Mouse (Mus musculus) cerebral cortex, adult 2 months (tissue): ENCODE data around the gene Trpm8.

ENCODE experiments used
- WGBS: fragments of 180-500 bp; shearing (Covaris S2); methylation state at CpG from one replicate; pipeline ENCODE4 v1.1.7; 2018; 5-methylcytosine and 5-hydroxymethylcytosine counted together

Gene Trpm8

GRCm38 (mm10) chr1:88284946-88285320 lies 7.5 kb downstream of the Trpm8 start:
- 64% methylated on average over 7 of the region's 7 CpGs for whole genome bisulfite sequencing

- 66% methylated on average over 5 of the region's 5 CpGs for WGBS
These were observed 8.2 kb downstream of the Trpm8 start for GRCm38 (mm10) chr1:88285652-88286051.

- WGBS, result 83% methylated on average over 15 of the region's 15 CpGs
These were observed 8.8 kb downstream of the Trpm8 start for GRCm38 (mm10) chr1:88286136-88286845.

DNA sequence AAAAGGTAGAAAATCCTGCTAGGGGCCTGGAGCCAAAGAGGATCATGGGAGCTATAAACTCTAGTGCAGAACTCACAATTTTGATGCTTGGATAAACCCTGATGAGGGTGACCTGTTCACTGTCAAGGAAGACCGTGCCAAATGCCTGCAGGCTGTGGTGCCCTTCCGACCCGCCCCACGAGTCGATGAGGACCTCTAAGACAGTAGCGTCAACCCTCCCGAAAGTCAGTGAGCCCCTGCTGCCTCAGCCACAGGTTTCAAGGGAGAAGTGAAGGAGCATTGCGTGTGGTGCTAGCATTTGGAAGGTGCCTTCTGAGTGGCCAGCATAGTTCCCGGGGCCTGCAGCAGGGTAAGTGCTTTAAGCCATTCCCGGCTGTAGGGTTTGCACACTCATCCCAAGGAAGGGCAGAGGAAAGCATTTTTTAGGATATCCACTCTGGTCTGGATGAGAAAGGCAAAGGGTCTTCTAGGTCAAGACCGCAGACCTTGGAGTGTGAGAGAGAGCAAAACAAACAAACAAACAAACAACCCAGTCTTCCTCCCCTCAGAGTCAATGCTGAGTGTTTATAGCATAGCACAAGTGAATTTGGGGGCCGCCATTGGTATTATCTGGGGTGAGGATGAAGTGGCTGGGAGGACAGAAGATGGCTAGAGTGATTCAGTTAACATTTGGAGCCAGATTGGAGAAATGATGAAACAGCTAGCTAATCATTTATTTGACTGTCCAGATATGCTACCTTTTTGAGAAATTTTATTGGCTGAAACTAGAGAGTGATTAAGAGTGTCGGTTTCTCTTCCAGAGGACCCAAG lies 9.6 kb downstream of the Trpm8 start:
- WGBS, result 74% methylated on average over 13 of the region's 13 CpGs

GRCm38 (mm10) chr1:88287697-88287980 lies 10.2 kb downstream of the Trpm8 start:
- WGBS, result 35% methylated on average over 5 of the region's 5 CpGs

- 42% methylated on average over 3 of the region's 3 CpGs for WGBS
These were observed 10.8 kb downstream of the Trpm8 start for GRCm38 (mm10) chr1:88288056-88288788.

GRCm38 (mm10) chr1:88288789-88289127 lies 11.3 kb downstream of the Trpm8 start:
- WGBS, result 67% methylated on average over 3 of the region's 3 CpGs

DNA sequence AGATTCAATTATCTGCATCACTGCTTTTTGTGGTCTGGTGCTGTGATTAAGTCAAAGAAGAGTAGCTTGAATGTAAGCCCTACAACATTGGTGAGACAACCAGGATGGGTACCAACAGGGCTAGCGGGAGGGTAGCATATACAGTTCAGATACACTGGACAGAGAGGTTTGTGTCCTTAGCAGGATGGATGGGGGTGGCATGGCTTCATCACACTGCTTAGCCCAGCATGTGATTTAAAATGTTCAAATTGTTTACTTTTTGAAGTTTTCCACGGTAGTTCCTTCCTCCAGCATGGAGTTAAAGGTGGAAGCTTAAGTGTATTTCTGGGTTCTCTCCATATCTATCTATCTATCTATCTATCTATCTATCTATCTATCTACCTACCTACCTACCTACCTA lies 11.7 kb downstream of the Trpm8 start:
- WGBS, result 50% methylated on average over 2 of the region's 2 CpGs

DNA sequence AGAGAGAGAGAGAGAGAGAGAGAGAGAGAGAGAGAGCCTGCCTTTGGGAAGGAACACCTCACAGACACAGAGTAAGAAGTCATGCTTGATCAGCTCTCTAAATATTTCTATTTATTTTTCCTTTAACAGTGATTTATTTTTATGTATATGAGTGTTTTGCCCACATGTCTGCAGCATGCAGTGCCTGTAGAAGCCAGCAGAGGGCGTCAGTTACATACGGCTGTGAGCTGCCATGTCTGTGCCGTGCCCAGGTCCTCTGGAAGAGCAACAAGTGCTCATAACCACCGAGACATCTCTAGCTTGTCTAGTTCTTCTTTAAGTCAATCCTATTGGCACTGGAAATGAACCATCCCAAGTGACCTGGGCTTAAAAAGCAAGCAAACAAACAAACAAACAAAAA lies 12.5 kb downstream of the Trpm8 start:
- WGBS, result 38% methylated on average over 4 of the region's 4 CpGs

GRCm38 (mm10) chr1:88290511-88290910 lies 13.1 kb downstream of the Trpm8 start:
- 68% methylated on average over 1 of the region's 1 CpGs for WGBS

DNA sequence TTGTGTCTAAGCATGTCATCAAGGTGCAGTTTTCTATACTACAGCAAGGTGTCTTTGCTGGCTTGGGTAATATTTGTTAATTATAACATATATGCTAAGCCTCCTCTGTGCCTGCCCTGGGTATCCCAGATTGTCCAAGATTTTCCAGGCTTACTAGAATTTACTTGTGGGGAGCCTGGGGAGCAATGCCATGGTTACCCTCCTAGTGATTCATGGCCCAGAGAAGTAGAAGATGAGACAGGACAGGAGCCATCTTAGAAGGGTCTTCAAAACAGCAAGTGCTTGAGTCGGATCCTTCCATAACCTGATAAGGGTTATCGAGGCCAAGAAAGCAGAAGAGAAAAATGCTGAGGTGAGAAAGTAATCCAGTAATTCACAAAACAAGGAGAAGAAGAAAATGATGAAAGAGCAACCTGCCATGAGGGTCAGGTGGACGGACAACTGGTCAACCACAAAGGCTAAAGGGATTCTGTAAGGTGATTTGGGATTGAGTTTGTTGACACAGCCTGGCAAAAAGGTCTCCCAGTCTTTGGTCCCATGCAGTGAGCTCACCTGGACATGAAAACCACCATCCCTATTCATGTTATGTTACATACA lies 14.0 kb downstream of the Trpm8 start:
- 65% methylated on average over 3 of the region's 3 CpGs for WGBS

- WGBS, result 54% methylated on average over 2 of the region's 2 CpGs
These were observed 14.6 kb downstream of the Trpm8 start for GRCm38 (mm10) chr1:88292057-88292456.

GRCm38 (mm10) chr1:88294650-88295049 lies 17.2 kb downstream of the Trpm8 start:
- 21% methylated on average over 1 of the region's 1 CpGs for WGBS

GRCm38 (mm10) chr1:88296171-88296920 lies 18.9 kb downstream of the Trpm8 start:
- WGBS, result 76% methylated on average over 4 of the region's 4 CpGs

- 68% methylated on average over 7 of the region's 7 CpGs for WGBS
These were observed 20.2 kb downstream of the Trpm8 start for GRCm38 (mm10) chr1:88297480-88298258.

DNA sequence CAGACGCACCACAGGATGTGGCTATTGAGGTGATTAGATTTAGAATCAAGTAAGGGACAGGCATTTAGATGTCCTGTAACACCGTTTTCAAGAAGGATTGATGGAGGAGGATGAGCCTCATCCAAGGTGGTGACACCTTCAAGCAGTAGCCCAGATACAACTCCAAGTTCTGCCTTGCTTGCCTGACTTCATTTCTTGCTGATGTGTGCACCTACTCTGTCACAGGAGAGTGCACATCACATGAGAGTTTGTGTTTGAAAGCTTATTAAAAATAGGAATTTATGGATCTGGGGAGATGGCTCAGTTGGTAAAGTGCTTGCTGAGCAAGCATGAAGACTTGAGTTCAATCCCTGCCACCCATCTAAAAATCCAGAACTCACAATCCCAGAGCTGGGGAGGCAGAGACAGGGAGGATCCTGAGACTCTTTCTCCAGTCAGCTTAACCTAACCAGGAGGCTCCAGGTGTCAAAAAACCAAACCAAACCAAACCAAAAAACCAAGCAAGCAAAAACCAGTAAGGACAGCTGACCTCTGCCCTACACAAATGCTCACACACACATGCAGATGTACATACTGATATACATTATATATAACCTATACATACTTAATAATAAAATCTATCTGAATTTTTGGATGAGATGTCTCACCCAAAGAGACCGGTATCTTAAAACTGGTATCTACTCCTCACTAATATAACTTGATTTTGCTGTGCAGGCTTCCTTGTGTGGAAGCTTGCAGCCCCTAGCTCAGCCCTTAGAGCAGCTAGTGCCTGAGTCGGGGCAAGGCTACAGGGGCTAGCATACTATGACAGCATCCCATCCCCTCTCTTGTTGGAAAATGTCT lies 21.4 kb downstream of the Trpm8 start:
- WGBS, result 61% methylated on average over 4 of the region's 4 CpGs

DNA sequence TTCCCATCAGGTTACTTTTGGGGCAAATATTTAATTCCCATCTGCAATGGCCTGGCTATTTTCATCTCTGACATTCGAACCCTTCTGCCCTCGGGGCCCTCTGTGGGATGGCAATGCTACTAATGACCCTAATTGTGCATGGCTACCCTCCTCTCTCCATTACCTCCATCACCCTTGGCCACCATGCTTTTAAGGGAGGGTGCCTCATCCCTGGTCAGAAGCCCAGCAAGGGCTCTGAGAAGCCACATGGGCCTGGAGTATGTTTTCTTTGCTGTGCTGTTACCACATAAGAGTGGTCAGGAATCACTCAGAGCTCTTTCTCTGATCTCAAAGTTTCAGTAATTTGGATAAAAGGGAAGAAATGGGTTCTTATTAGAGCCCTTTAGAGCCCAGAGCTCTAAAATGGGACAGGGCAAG lies 22.1 kb downstream of the Trpm8 start:
- WGBS, result 83% methylated on average over 2 of the region's 2 CpGs

- WGBS, result 42% methylated on average over 5 of the region's 5 CpGs
These were observed 23.0 kb downstream of the Trpm8 start for GRCm38 (mm10) chr1:88300301-88301050.
